Mouse (Mus musculus) MEL (cell line): Measurements from ENCODE around the gene A630023A22Rik. TPM values are rescaled to one million over a fixed set of nuclear protein-coding genes. Genes with fewer than 3 reads are reported as not detected.

Experiments used
- DNase-seq: peaks from one replicate; pipeline ENCODE4 v3.0.0; 2011; ENCODE audit warnings: low read depth, low spot score
- H3K27ac ChIP-seq: 2 replicates; pipeline ENCODE4 v1.5.1; 2012; ENCODE audit warnings: low read depth, mild to moderate bottlenecking, control low read depth, low read length, moderate library complexity; ENCODE audit not compliant: control insufficient read depth
- H3K27me3 ChIP-seq, 2 experiments: fragments of 150-350 bp in 1 of 2; sonication (generic) in 1 of 2; 2 replicates each; pipeline ENCODE4 v1.6.1; 2012; ENCODE audit warnings: low read length in 2 of 2, mild to moderate bottlenecking in 2 of 2, improper control_type of control experiment in 1 of 2, moderate library complexity in 1 of 2; ENCODE audit not compliant: insufficient read depth in 2 of 2, control insufficient read depth in 1 of 2
- H3K36me3 ChIP-seq, 2 experiments: 2 replicates each; pipeline ENCODE4 v1.6.1; 2012 to 2014; ENCODE audit warnings: low read length in 2 of 2, improper control_type of control experiment in 1 of 2, inconsistent platforms in 1 of 2, mild to moderate bottlenecking in 1 of 2; ENCODE audit not compliant: insufficient read depth in 2 of 2, control insufficient read depth in 1 of 2
- H3K4me1 ChIP-seq, 2 experiments: fragments of 150-350 bp in 1 of 2; sonication (generic) in 1 of 2; 2 replicates each; pipeline ENCODE4 v1.6.1; 2012; ENCODE audit warnings: low read length in 2 of 2, improper control_type of control experiment in 1 of 2, mild to moderate bottlenecking in 1 of 2; ENCODE audit not compliant: insufficient read depth in 2 of 2, control insufficient read depth in 1 of 2
- H3K4me3 ChIP-seq, 2 experiments: fragments of 150-350 bp in 1 of 2; sonication (generic) in 1 of 2; 2 replicates each; pipeline ENCODE4 v1.5.1; 2012; ENCODE audit warnings: low read depth in 2 of 2, low read length in 2 of 2, mild to moderate bottlenecking in 2 of 2, moderate library complexity in 2 of 2, control low read depth in 1 of 2, improper control_type of control experiment in 1 of 2; ENCODE audit not compliant: control insufficient read depth in 1 of 2, insufficient read depth in 1 of 2
- H3K79me2 ChIP-seq: 2 replicates; pipeline ENCODE4 v1.6.1; 2012; ENCODE audit warnings: mild to moderate bottlenecking, low read length, moderate library complexity; ENCODE audit not compliant: control insufficient read depth, poor library complexity, insufficient read depth
- H3K9ac ChIP-seq: 2 replicates; pipeline ENCODE4 v1.6.1; 2012; ENCODE audit warnings: low read depth, mild to moderate bottlenecking, control low read depth, low read length, moderate library complexity; ENCODE audit not compliant: control insufficient read depth, poor library complexity, severe bottlenecking
- H3K9me3 ChIP-seq: fragments of 150-350 bp; sonication (generic); replicated peaks from 2 replicates; pipeline ENCODE4 v1.6.1; 2012; ENCODE audit warnings: mild to moderate bottlenecking, low read length, improper control_type of control experiment, moderate library complexity; ENCODE audit not compliant: insufficient read depth
- BHLHE40 ChIP-seq: IDR thresholded peaks from 2 replicates; pipeline ENCODE4 v1.6.1; 2012; ENCODE audit warnings: low read depth, mild to moderate bottlenecking, inconsistent platforms, low read length, improper control_type of control experiment, borderline replicate concordance
- CTCF ChIP-seq, 3 experiments: IDR thresholded peaks in 2 of 3; conservative IDR thresholded peaks in 1 of 3; 2 replicates each; pipeline ENCODE4 v1.5.1; 2011 to 2012; ENCODE audit warnings: low read length in 3 of 3, low read depth in 2 of 3, mild to moderate bottlenecking in 2 of 3, improper control_type of control experiment in 1 of 3, inconsistent platforms in 1 of 3, mixed read lengths in 1 of 3, moderate library complexity in 1 of 3; ENCODE audit not compliant: control insufficient read depth in 1 of 3, insufficient read depth in 1 of 3, poor library complexity in 1 of 3, severe bottlenecking in 1 of 3
- ETS1 ChIP-seq: IDR thresholded peaks from 2 replicates; pipeline ENCODE4 v1.6.1; 2012; ENCODE audit warnings: low read depth, mild to moderate bottlenecking, inconsistent platforms, low read length, improper control_type of control experiment, moderate library complexity
- HCFC1 ChIP-seq: IDR thresholded peaks from 2 replicates; pipeline ENCODE4 v1.6.1; 2012; ENCODE audit warnings: low read depth, mild to moderate bottlenecking, inconsistent platforms, low read length, improper control_type of control experiment, moderate library complexity
- MEF2A ChIP-seq: IDR thresholded peaks from 2 replicates; pipeline ENCODE4 v1.6.1; 2014; ENCODE audit warnings: low read depth, mild to moderate bottlenecking, inconsistent platforms, low read length, improper control_type of control experiment; ENCODE audit not compliant: poor library complexity, insufficient replicate concordance, severe bottlenecking; ENCODE audit errors: extremely low read depth
- NELFE ChIP-seq: IDR thresholded peaks from 2 replicates; pipeline ENCODE4 v1.6.1; 2011; ENCODE audit warnings: low read depth, low read length, improper control_type of control experiment
- POLR2A ChIP-seq, 2 experiments: IDR thresholded peaks; 2 replicates each; pipeline ENCODE4 v1.6.1; 2011 to 2012; ENCODE audit warnings: low read length in 2 of 2, mild to moderate bottlenecking in 2 of 2, control low read depth in 1 of 2, improper control_type of control experiment in 1 of 2, low read depth in 1 of 2, moderate library complexity in 1 of 2; ENCODE audit not compliant: control insufficient read depth in 1 of 2, insufficient read depth in 1 of 2, poor library complexity in 1 of 2
- POLR2AphosphoS2 ChIP-seq: IDR thresholded peaks from 2 replicates; pipeline ENCODE4 v1.6.1; 2011; ENCODE audit warnings: low read length, improper control_type of control experiment
- SIN3A ChIP-seq: IDR thresholded peaks from 2 replicates; pipeline ENCODE4 v1.6.1; 2012; ENCODE audit warnings: low read length, improper control_type of control experiment, inconsistent platforms
- TCF12 ChIP-seq: IDR thresholded peaks from 2 replicates; pipeline ENCODE4 v1.6.1; 2014; ENCODE audit warnings: low read depth, mild to moderate bottlenecking, inconsistent platforms, low read length, improper control_type of control experiment, moderate library complexity
- UBTF ChIP-seq: IDR thresholded peaks from 2 replicates; pipeline ENCODE4 v1.6.1; 2012; ENCODE audit warnings: low read depth, mild to moderate bottlenecking, inconsistent platforms, low read length, improper control_type of control experiment, moderate library complexity, borderline replicate concordance; ENCODE audit not compliant: insufficient read depth
- USF1 ChIP-seq: IDR thresholded peaks from 2 replicates; pipeline ENCODE4 v1.6.1; 2014; ENCODE audit warnings: low read depth, mild to moderate bottlenecking, inconsistent platforms, low read length, improper control_type of control experiment, moderate library complexity
- ZC3H11A ChIP-seq: IDR thresholded peaks from 2 replicates; pipeline ENCODE4 v1.6.1; 2012; ENCODE audit warnings: low read depth, mild to moderate bottlenecking, inconsistent platforms, low read length, improper control_type of control experiment
- ZKSCAN1 ChIP-seq: IDR thresholded peaks from 2 replicates; pipeline ENCODE4 v1.6.1; 2012; ENCODE audit warnings: low read depth, mild to moderate bottlenecking, inconsistent platforms, low read length, improper control_type of control experiment, moderate library complexity
- polyA plus RNA-seq, 2 experiments: library from polyadenylated mRNA; stranded (reverse) in 1 of 2; unstranded in 1 of 2; fragments of >175 nt in 1 of 2; fragments of >200 nt in 1 of 2; gene quantifications; 2 replicates each; pipeline versions ENCODE4 v1.2.1 to v1.2.4; 2012; ENCODE audit warnings: low replicate concordance in 2 of 2, low read depth in 1 of 2; ENCODE audit not compliant: insufficient read length in 2 of 2, insufficient read depth in 1 of 2, missing spikeins in 1 of 2
- total RNA-seq: library from RNA; depleted of rRNA; stranded (reverse); fragments of 300-350 nt; gene quantifications from 2 replicates; pipeline ENCODE4 v1.2.3, GENCODE M21; 2012

A630023A22Rik gene
- total and polyA plus RNA-seq, 3 experiments, result not detected

- Histone ChIP-seq H3K9ac (no peak overlapping the region), H3K4me3 (no peak overlapping the region), H3K4me1 (no peaks in the 10 kb centered on the region), H3K36me3 (no peaks in the 10 kb centered on the region), H3K27me3 (no peaks in the 10 kb centered on the region), H3K9me3 (no peaks in the 10 kb centered on the region), H3K27ac (no peak overlapping the region), H3K79me2 (no peaks in the 10 kb centered on the region)
- no peak for TF ChIP-seq BHLHE40
- TF ChIP-seq ZKSCAN1, result no peak
- TF ChIP-seq SIN3A, result no peak
- TF ChIP-seq ZC3H11A, result no peak
- no peak for TF ChIP-seq POLR2AphosphoS2
- no peak for TF ChIP-seq CTCF (IDR thresholded peaks at IDR 0.05 in 2 of 3, conservative IDR thresholded peaks at IDR 0.05 in 1 of 3; ENCODE audit: control insufficient read depth in 1 of 3, insufficient read depth in 1 of 3, low read depth in 2 of 3, low read length in 3 of 3, poor library complexity in 1 of 3, severe bottlenecking in 1 of 3)
- no peak for DNase-seq
Observed at GRCm38 (mm10) chr14:34071665-34072064, 30.9 kb downstream of the A630023A22Rik start.

- no peaks in the 10 kb centered on the region for H3K79me2 ChIP-seq
- no peaks in the 10 kb centered on the region for H3K4me1 ChIP-seq
- no peak within 1 kb of the TSS for H3K4me3 ChIP-seq
- no peak within 1 kb of the TSS for H3K9ac ChIP-seq
- TF ChIP-seq ZC3H11A, result no peak
- TF ChIP-seq NELFE, result no peak
- TF ChIP-seq POLR2A (IDR thresholded peaks at IDR 0.05; ENCODE audit: control insufficient read depth in 1 of 2, insufficient read depth in 1 of 2, low read depth in 1 of 2, low read length in 2 of 2, poor library complexity in 1 of 2), result no peak
- TF ChIP-seq SIN3A, result no peak
- TF ChIP-seq HCFC1, result no peak
- no peak for TF ChIP-seq MEF2A
- no peak for TF ChIP-seq ETS1
- no peak for TF ChIP-seq BHLHE40
- TF ChIP-seq TCF12, result no peak
- TF ChIP-seq UBTF, result no peak
- no peak for TF ChIP-seq USF1
- TF ChIP-seq CTCF (IDR thresholded peaks at IDR 0.05 in 2 of 3, conservative IDR thresholded peaks at IDR 0.05 in 1 of 3; ENCODE audit: control insufficient read depth in 1 of 3, insufficient read depth in 1 of 3, low read depth in 2 of 3, low read length in 3 of 3, poor library complexity in 1 of 3, severe bottlenecking in 1 of 3), result no peak
- H3K9me3 ChIP-seq, result no peaks in the 10 kb centered on the region
- DNase-seq, result no peak
- H3K27ac ChIP-seq, result no peak within 1 kb of the TSS
- H3K27me3 ChIP-seq, result no peaks in the 10 kb centered on the region
- H3K36me3 ChIP-seq, result no peaks in the 10 kb centered on the region
Observed at GRCm38 (mm10) chr14:34052516-34052915, 50.0 kb downstream of the A630023A22Rik start, which contains the start of gene Antxrl. Gene Antxrl, plus strand, starts transcription at chr14:34052707.
